Mouse (Mus musculus) forebrain, embryonic 14.5 days (tissue): ENCODE measurements at regions not wholly inside any gene's neighbourhood (a gene's known extent, or its start where the extent isn't known, plus 50 kb on each side); places are given as distances from the start of the nearest gene placed in this dataset.

Experiments
- ATAC-seq: fragments of 200-750 bp; cut with Nextera tagmentation; 2 replicates; pipeline ENCODE4 v1.8.0; 2017; ENCODE audit warnings: mild to moderate bottlenecking, moderate library complexity
- DNase-seq: peaks from one replicate; pipeline ENCODE4 v3.0.0-alpha.2; 2015; ENCODE audit warnings: low spot score
- H3K27ac ChIP-seq: fragments of 300-500 bp; sonication (generic); 2 replicates; pipeline ENCODE4 v1.5.1; 2014; ENCODE audit warnings: low read depth, mild to moderate bottlenecking, control low read depth, low read length, moderate library complexity
- H3K27me3 ChIP-seq: fragments of 300-500 bp; sonication (generic); replicated peaks from 2 replicates; pipeline ENCODE4 v1.6.1; 2014; ENCODE audit warnings: low read length, control low read depth, mixed read lengths; ENCODE audit not compliant: control insufficient read depth, insufficient read depth
- H3K36me3 ChIP-seq: fragments of 300-500 bp; sonication (generic); 2 replicates; pipeline ENCODE4 v1.6.1; 2014; ENCODE audit warnings: low read length, control low read depth; ENCODE audit not compliant: control insufficient read depth, insufficient read depth
- H3K4me1 ChIP-seq: fragments of 300-500 bp; sonication (generic); 2 replicates; pipeline ENCODE4 v1.6.1; 2014; ENCODE audit warnings: antibody characterized with exemption, low read length, control low read depth; ENCODE audit not compliant: control insufficient read depth, insufficient read depth
- H3K4me2 ChIP-seq: fragments of 300-500 bp; sonication (generic); 2 replicates; pipeline ENCODE4 v1.6.1; 2014; ENCODE audit warnings: mild to moderate bottlenecking, control low read depth, low read length
- H3K4me3 ChIP-seq: fragments of 300-500 bp; sonication (generic); 2 replicates; pipeline ENCODE4 v1.5.1; 2014; ENCODE audit warnings: low read depth, low read length, control low read depth
- H3K9ac ChIP-seq: fragments of 300-500 bp; sonication (generic); 2 replicates; pipeline ENCODE4 v1.6.1; 2014; ENCODE audit warnings: mild to moderate bottlenecking, low read length, control low read depth, moderate library complexity
- H3K9me3 ChIP-seq: fragments of 300-500 bp; sonication (generic); replicated peaks from 2 replicates; pipeline ENCODE4 v1.6.1; 2016; ENCODE audit warnings: low read length, control low read depth, mixed read lengths; ENCODE audit not compliant: control insufficient read depth
- WGBS: fragments of 180-500 bp; shearing (Covaris S2); extraction: QIAGEN DNeasy Blood & Tissue Kit; methylation state at CpG from one replicate; pipeline ENCODE4 v1.1.7; 2014; 5-methylcytosine and 5-hydroxymethylcytosine counted together

- no peak overlapping the region for H3K4me3 ChIP-seq
- H3K27me3 ChIP-seq, result no peaks in the 10 kb centered on the region
- no peak overlapping the region for H3K27ac ChIP-seq
- no peak overlapping the region for H3K9ac ChIP-seq
- H3K4me2 ChIP-seq, result no peak overlapping the region
- ATAC-seq (no peak), DNase-seq (no peak)
- no peaks in the 10 kb centered on the region for H3K4me1 ChIP-seq
- no peaks in the 10 kb centered on the region for H3K9me3 ChIP-seq
- H3K36me3 ChIP-seq, result no peaks in the 10 kb centered on the region
Measured at GRCm38 (mm10) chr15:48860627-48861026, 5024.1 kb upstream of the Gm7489 start.

- Histone ChIP-seq H3K27ac (no peak overlapping the region), H3K9ac (no peak overlapping the region), H3K27me3 (no peaks in the 10 kb centered on the region), H3K4me2 (no peak overlapping the region), H3K4me1 (no peaks in the 10 kb centered on the region), H3K36me3 (no peaks in the 10 kb centered on the region), H3K4me3 (no peak overlapping the region), H3K9me3 (no peaks in the 10 kb centered on the region)
- ATAC-seq (no peak), DNase-seq (no peak)
- WGBS, result 82% methylated on average over 3 of the region's 3 CpGs
Measured at GRCm38 (mm10) chr15:48898546-48898945, 4986.2 kb upstream of the Gm7489 start.

GRCm38 (mm10) chr15:48904687-48905086, 4980.0 kb upstream of the Gm7489 start:
- H3K9me3 ChIP-seq, result no peaks in the 10 kb centered on the region
- H3K27ac ChIP-seq, result no peak overlapping the region
- H3K36me3 ChIP-seq, result no peaks in the 10 kb centered on the region
- ATAC-seq (no peak), DNase-seq (no peak)
- no peak overlapping the region for H3K4me3 ChIP-seq
- H3K9ac ChIP-seq, result no peak overlapping the region
- H3K4me1 ChIP-seq, result no peaks in the 10 kb centered on the region
- no peaks in the 10 kb centered on the region for H3K27me3 ChIP-seq
- H3K4me2 ChIP-seq, result no peak overlapping the region
- 86% methylated on average over 3 of the region's 3 CpGs for WGBS

- no peaks in the 10 kb centered on the region for H3K4me1 ChIP-seq
- no peak overlapping the region for H3K9ac ChIP-seq
- 32% methylated on average over 3 of the region's 3 CpGs for whole genome bisulfite sequencing
- H3K4me2 ChIP-seq, result no peak overlapping the region
- H3K27ac ChIP-seq, result no peak overlapping the region
- H3K27me3 ChIP-seq, result no peaks in the 10 kb centered on the region
- DNase-seq, result no peak
- H3K36me3 ChIP-seq, result no peaks in the 10 kb centered on the region
- no peaks in the 10 kb centered on the region for H3K9me3 ChIP-seq
- 0 out of 2 replicates have a peak, but pooled peaks have one; percentile 29 for ATAC-seq
- H3K4me3 ChIP-seq, result no peak overlapping the region
Measured at GRCm38 (mm10) chr15:48925940-48926339, 4958.8 kb upstream of the Gm7489 start.

GRCm38 (mm10) chr15:48946150-48946549, 4938.6 kb upstream of the Gm7489 start:
- H3K27ac ChIP-seq, result no peak overlapping the region
- no peaks in the 10 kb centered on the region for H3K4me1 ChIP-seq
- H3K4me3 ChIP-seq, result no peak overlapping the region
- ATAC-seq (no peak), DNase-seq (no peak)
- 89% methylated on average over 2 of the region's 2 CpGs for WGBS
- H3K4me2 ChIP-seq, result no peak overlapping the region
- H3K36me3 ChIP-seq, result no peaks in the 10 kb centered on the region
- no peaks in the 10 kb centered on the region for H3K9me3 ChIP-seq
- H3K27me3 ChIP-seq, result no peaks in the 10 kb centered on the region
- no peak overlapping the region for H3K9ac ChIP-seq

- H3K27me3 ChIP-seq, result no peaks in the 10 kb centered on the region
- H3K4me3 ChIP-seq, result no peak overlapping the region
- no peaks in the 10 kb centered on the region for H3K9me3 ChIP-seq
- no peaks in the 10 kb centered on the region for H3K36me3 ChIP-seq
- 94% methylated on average over 4 of the region's 4 CpGs for WGBS
- DNase-seq (no peak), ATAC-seq (no peak)
- no peak overlapping the region for H3K9ac ChIP-seq
- H3K27ac ChIP-seq, result no peak overlapping the region
- no peaks in the 10 kb centered on the region for H3K4me1 ChIP-seq
- no peak overlapping the region for H3K4me2 ChIP-seq
Measured at GRCm38 (mm10) chr15:48976176-48976575, 4908.5 kb upstream of the Gm7489 start.

GRCm38 (mm10) chr15:48976583-48976982, 4908.1 kb upstream of the Gm7489 start:
- Histone ChIP-seq H3K9ac (no peak overlapping the region), H3K27me3 (no peaks in the 10 kb centered on the region), H3K4me2 (no peak overlapping the region), H3K36me3 (no peaks in the 10 kb centered on the region), H3K9me3 (no peaks in the 10 kb centered on the region), H3K4me1 (no peaks in the 10 kb centered on the region), H3K27ac (no peak overlapping the region), H3K4me3 (no peak overlapping the region)
- WGBS, result 91% methylated on average over 5 of the region's 5 CpGs
- DNase-seq (no peak), ATAC-seq (no peak)
